Mouse (Mus musculus): ENCODE data around the gene Kmt5b. TPM values are rescaled to one million over a fixed set of nuclear protein-coding genes. Genes with fewer than 3 reads are reported as not detected.

Gene Kmt5b
- polyA plus RNA-seq, 1 experiment from 2014 or later: 18.9 TPM

GRCm38 (mm10) chr19:3765221-3765820 lies 1.9 kb upstream of the Kmt5b start:
- Histone ChIP-seq H3K9me3 (replicated peaks; ENCODE audit: control insufficient read depth, low read length) (no peaks in the 10 kb centered on the region), H3K4me1 (ENCODE audit: control insufficient read depth, insufficient read depth, low read length) (peaks cover 13% of the 10 kb centered on the region), H3K27me3 (ENCODE audit: control insufficient read depth, insufficient read depth, low read length) (no peaks in the 10 kb centered on the region), H3K4me3 (ENCODE audit: low read length) (no peak overlapping the region), H3K27ac (ENCODE audit: low read length) (no peak overlapping the region), H3K9ac (ENCODE audit: low read length) (no peak overlapping the region), H3K4me2 (ENCODE audit: low read depth, low read length) (no peak overlapping the region), H3K36me3 (ENCODE audit: control insufficient read depth, insufficient read depth) (no peaks in the 10 kb centered on the region)
- WGBS: 82% methylated on average over 4 of the region's 4 CpGs
- ATAC-seq (replicated peaks; ENCODE audit: extremely low read depth, insufficient read depth, low FRiP score): no peak

GRCm38 (mm10) chr19:3766378-3766777 lies 843 bp upstream of the Kmt5b start:
- Histone ChIP-seq H3K36me3 (ENCODE audit: control insufficient read depth, insufficient read depth) (no peaks in the 10 kb centered on the region), H3K4me1 (ENCODE audit: control insufficient read depth, insufficient read depth, low read length) (peaks cover 13% of the 10 kb centered on the region), H3K27ac (ENCODE audit: low read length) (no peak overlapping the region), H3K27me3 (ENCODE audit: control insufficient read depth, insufficient read depth, low read length) (no peaks in the 10 kb centered on the region), H3K4me3 (ENCODE audit: low read length) (no peak overlapping the region), H3K9me3 (replicated peaks; ENCODE audit: control insufficient read depth, low read length) (no peaks in the 10 kb centered on the region), H3K4me2 (ENCODE audit: low read depth, low read length) (no peak overlapping the region; the same call in 1 of the 2 replicates), H3K9ac (ENCODE audit: low read length) (no peak overlapping the region)
- no peak for ATAC-seq (replicated peaks; ENCODE audit: extremely low read depth, insufficient read depth, low FRiP score)
- 86% methylated on average over 5 of the region's 5 CpGs for WGBS

GRCm38 (mm10) chr19:3767781-3768696 lies 818 bp downstream of the Kmt5b start:
- under 1% methylated on average over 111 of the region's 111 CpGs for WGBS
- peak overlapping the region; percentile 92 for H3K4me2 ChIP-seq (ENCODE audit: low read depth, low read length)
- peaks cover 13% of the 10 kb centered on the region for H3K4me1 ChIP-seq (ENCODE audit: control insufficient read depth, insufficient read depth, low read length)
- no peaks in the 10 kb centered on the region for H3K36me3 ChIP-seq (ENCODE audit: control insufficient read depth, insufficient read depth)
- peak overlapping the region; percentile 83 for H3K4me3 ChIP-seq (ENCODE audit: low read length)
- no peaks in the 10 kb centered on the region for H3K27me3 ChIP-seq (ENCODE audit: control insufficient read depth, insufficient read depth, low read length)
- peak overlapping the region; percentile 99 for H3K9ac ChIP-seq (ENCODE audit: low read length)
- peak; percentile 39 for ATAC-seq (replicated peaks; ENCODE audit: extremely low read depth, insufficient read depth, low FRiP score)
- no peaks in the 10 kb centered on the region for H3K9me3 ChIP-seq (replicated peaks; ENCODE audit: control insufficient read depth, low read length)
- peak overlapping the region; percentile 100 for H3K27ac ChIP-seq (ENCODE audit: low read length)

- H3K36me3 ChIP-seq (ENCODE audit: control insufficient read depth, insufficient read depth): no peaks in the 10 kb centered on the region
- H3K27ac ChIP-seq (ENCODE audit: low read length): peak overlapping the region; percentile 100
- H3K9me3 ChIP-seq (replicated peaks; ENCODE audit: control insufficient read depth, low read length): no peaks in the 10 kb centered on the region
- peak overlapping the region; percentile 99 for H3K9ac ChIP-seq (ENCODE audit: low read length)
- H3K4me3 ChIP-seq (ENCODE audit: low read length): peak overlapping the region; percentile 83
- H3K4me1 ChIP-seq (ENCODE audit: control insufficient read depth, insufficient read depth, low read length): peaks cover 13% of the 10 kb centered on the region
- peak; percentile 90 for ATAC-seq (replicated peaks; ENCODE audit: extremely low read depth, insufficient read depth, low FRiP score)
- under 1% methylated on average over 60 of the region's 60 CpGs for WGBS
- H3K27me3 ChIP-seq (ENCODE audit: control insufficient read depth, insufficient read depth, low read length): no peaks in the 10 kb centered on the region
- peak overlapping the region; percentile 93 for H3K4me2 ChIP-seq (ENCODE audit: low read depth, low read length)
Measured at GRCm38 (mm10) chr19:3768697-3769383, 1.6 kb downstream of the Kmt5b start.

GRCm38 (mm10) chr19:3769533-3769932 lies 2.3 kb downstream of the Kmt5b start:
- peaks cover 13% of the 10 kb centered on the region for H3K4me1 ChIP-seq (ENCODE audit: control insufficient read depth, insufficient read depth, low read length)
- H3K27ac ChIP-seq (ENCODE audit: low read length): no peak overlapping the region
- peak overlapping the region; percentile 99; the same call in 1 of the 2 replicates for H3K9ac ChIP-seq (ENCODE audit: low read length)

GRCm38 (mm10) chr19:3774159-3774558 lies 6.9 kb downstream of the Kmt5b start:
- Histone ChIP-seq H3K9ac (ENCODE audit: low read length) (no peak overlapping the region), H3K4me3 (ENCODE audit: low read length) (no peak overlapping the region), H3K4me2 (ENCODE audit: low read depth, low read length) (no peak overlapping the region), H3K4me1 (ENCODE audit: control insufficient read depth, insufficient read depth, low read length) (peaks cover 12% of the 10 kb centered on the region), H3K27me3 (ENCODE audit: control insufficient read depth, insufficient read depth, low read length) (no peaks in the 10 kb centered on the region), H3K27ac (ENCODE audit: low read length) (no peak overlapping the region), H3K36me3 (ENCODE audit: control insufficient read depth, insufficient read depth) (no peaks in the 10 kb centered on the region; the same call in 1 of the 2 replicates), H3K9me3 (replicated peaks; ENCODE audit: control insufficient read depth, low read length) (no peaks in the 10 kb centered on the region)
- no peak for ATAC-seq (replicated peaks; ENCODE audit: extremely low read depth, insufficient read depth, low FRiP score)
- 54% methylated on average over 2 of the region's 2 CpGs for WGBS

More at GRCm38 (mm10) chr19:3769533-3769932, 2.3 kb downstream of the Kmt5b start:
- 80% methylated on average over 6 of the region's 6 CpGs for WGBS
- no peaks in the 10 kb centered on the region; the same call in 1 of the 2 replicates for H3K36me3 ChIP-seq (ENCODE audit: control insufficient read depth, insufficient read depth)
- H3K27me3 ChIP-seq (ENCODE audit: control insufficient read depth, insufficient read depth, low read length): no peaks in the 10 kb centered on the region
- peak overlapping the region; percentile 83 for H3K4me3 ChIP-seq (ENCODE audit: low read length)
- H3K9me3 ChIP-seq (replicated peaks; ENCODE audit: control insufficient read depth, low read length): no peaks in the 10 kb centered on the region
- no peak for ATAC-seq (replicated peaks; ENCODE audit: extremely low read depth, insufficient read depth, low FRiP score)
- H3K4me2 ChIP-seq (ENCODE audit: low read depth, low read length): peak overlapping the region; percentile 93

GRCm38 (mm10) chr19:3778713-3779112 lies 11.5 kb downstream of the Kmt5b start:
- Histone ChIP-seq H3K27me3 (ENCODE audit: control insufficient read depth, insufficient read depth, low read length) (no peaks in the 10 kb centered on the region), H3K9ac (ENCODE audit: low read length) (no peak overlapping the region), H3K9me3 (replicated peaks; ENCODE audit: control insufficient read depth, low read length) (no peaks in the 10 kb centered on the region), H3K4me3 (ENCODE audit: low read length) (no peak overlapping the region), H3K4me2 (ENCODE audit: low read depth, low read length) (no peak overlapping the region), H3K27ac (ENCODE audit: low read length) (no peak overlapping the region), H3K36me3 (ENCODE audit: control insufficient read depth, insufficient read depth) (peaks cover 10% of the 10 kb centered on the region; the same call in 1 of the 2 replicates), H3K4me1 (ENCODE audit: control insufficient read depth, insufficient read depth, low read length) (peaks cover 7% of the 10 kb centered on the region; the same call in 1 of the 2 replicates)
- WGBS: 87% methylated on average over 8 of the region's 8 CpGs
- no peak for ATAC-seq (replicated peaks; ENCODE audit: extremely low read depth, insufficient read depth, low FRiP score)

- Histone ChIP-seq H3K27me3 (ENCODE audit: control insufficient read depth, insufficient read depth, low read length) (no peaks in the 10 kb centered on the region), H3K4me1 (ENCODE audit: control insufficient read depth, insufficient read depth, low read length) (no peaks in the 10 kb centered on the region), H3K36me3 (ENCODE audit: control insufficient read depth, insufficient read depth) (peaks cover 24% of the 10 kb centered on the region), H3K9ac (ENCODE audit: low read length) (no peak overlapping the region), H3K4me3 (ENCODE audit: low read length) (no peak overlapping the region), H3K4me2 (ENCODE audit: low read depth, low read length) (no peak overlapping the region), H3K27ac (ENCODE audit: low read length) (no peak overlapping the region), H3K9me3 (replicated peaks; ENCODE audit: control insufficient read depth, low read length) (no peaks in the 10 kb centered on the region)
- WGBS: 68% methylated on average over 1 of the region's 1 CpGs
- ATAC-seq (replicated peaks; ENCODE audit: extremely low read depth, insufficient read depth, low FRiP score): no peak
Measured at GRCm38 (mm10) chr19:3790077-3790476, 22.9 kb downstream of the Kmt5b start.
